9 mouse cellular contexts compared by ENCODE assay signal in genomic region chr8:61759327-61760189, GRCm38 (mm10).
A peak's percentile ranks its signal among the peaks of the same experiment; 100 is the strongest.
DNase-seq lines count a peak whose midpoint lies in the region; ATAC-seq and TF ChIP-seq lines count a peak whose summit lies in the region.
"Had no signal": no experiment of that assay in that cellular context is flagged by ENCODE, and none has a peak within 500 bp of the region (broad histone marks: within the 10 kb centered on the region; RNA-seq: fewer than 3 reads in every experiment).

No protein-coding gene starts in this region.

- TF ChIP-seq EP300 in liver, postnatal 0 days (IDR thresholded peaks at IDR 0.05; ENCODE audit: low read depth) = no peak

- no peaks in the 10 kb centered on the region for H3K9me3 ChIP-seq in hindbrain, embryonic 15.5 days
- no peaks in the 10 kb centered on the region for H3K9me3 ChIP-seq in liver, postnatal 0 days (ENCODE audit: low read length)
- H3K9me3 ChIP-seq: G1E had no signal

- DNase-seq in gastrocnemius, adult 2 months = peak; percentile 70
- DNase-seq in gastrocnemius, adult 18-20 months (ENCODE audit: low spot score) = no peak
- peak; percentile 49 for DNase-seq in adrenal gland, adult 2 months
- DNase-seq in gastrocnemius, adult 8-10 months (ENCODE audit: low spot score in 2 of 2) = peak; percentile 16 to 40
- peak; percentile 29 for DNase-seq in liver, postnatal 0 days
- peak; percentile 68 for DNase-seq in retina, embryonic 14.5 days (ENCODE audit: low spot score)
- DNase-seq in T-cell, adult 2 months (ENCODE audit: low spot score) = no peak

- no peak for TF ChIP-seq CTCF in gastrocnemius, adult 2 months (IDR thresholded peaks at IDR 0.05)
- TF ChIP-seq CTCF in liver, postnatal 0 days (IDR thresholded peaks at IDR 0.05; ENCODE audit: low read depth) = no peak

- H3K27ac ChIP-seq in gastrocnemius, adult 2 months = peak overlapping the region; percentile 77
- peak overlapping the region; percentile 65 for H3K27ac ChIP-seq in hindbrain, embryonic 15.5 days (replicated peaks)
- no peak overlapping the region for H3K27ac ChIP-seq in liver, postnatal 0 days (ENCODE audit: low read depth)

- peaks cover 15% of the 10 kb centered on the region for H3K4me1 ChIP-seq in hindbrain, embryonic 15.5 days (replicated peaks)
- H3K4me1 ChIP-seq in liver, postnatal 0 days (ENCODE audit: insufficient read depth) = 0 out of 2 replicates have a peak, but pooled peaks cover 6% of the 10 kb centered on the region

- peak overlapping the region; percentile 77 for H3K4me3 ChIP-seq in gastrocnemius, adult 2 months
- H3K4me3 ChIP-seq in hindbrain, embryonic 15.5 days = peak overlapping the region; percentile 56
- H3K4me3 ChIP-seq in liver, postnatal 0 days (ENCODE audit: low read depth, low read length) = peak overlapping the region; percentile 38

- H3K36me3 ChIP-seq in hindbrain, embryonic 15.5 days = no peaks in the 10 kb centered on the region
- H3K36me3 ChIP-seq in liver, postnatal 0 days (replicated peaks; ENCODE audit: insufficient read depth, low read length) = no peaks in the 10 kb centered on the region
- H3K36me3 ChIP-seq: G1E had no signal

- under 1% methylated on average over 43 of the region's 44 CpGs for WGBS in hindbrain, embryonic 15.5 days
- 4% methylated on average over 44 of the region's 44 CpGs for WGBS in liver, postnatal 0 days (ENCODE audit: insufficient replicate concordance)

- no peaks in the 10 kb centered on the region for H3K27me3 ChIP-seq in hindbrain, embryonic 15.5 days
- H3K27me3 ChIP-seq in liver, postnatal 0 days (ENCODE audit: insufficient read depth, low read length) = peaks cover 12% of the 10 kb centered on the region; the same call in 1 of the 2 replicates

- intact Hi-C loops in gastrocnemius, adult 2 months (cut with DNase I) = loop anchor here (5.0 kb wide), 1 partner anchor 53 kb away; no protein-coding TSS in a partner anchor

- H3K4me2 ChIP-seq in hindbrain, embryonic 15.5 days = peak overlapping the region; percentile 86
- peak overlapping the region; percentile 65 for H3K4me2 ChIP-seq in liver, postnatal 0 days (ENCODE audit: low read depth, low read length)

- H3K9ac ChIP-seq in hindbrain, embryonic 15.5 days = peak overlapping the region; percentile 44
- H3K9ac ChIP-seq in liver, postnatal 0 days (replicated peaks) = no peak overlapping the region

- ATAC-seq in hindbrain, embryonic 15.5 days (ENCODE audit: low FRiP score, low read depth) = peak; percentile 89
- ATAC-seq in liver, postnatal 0 days = no peak

Comparison
In these comparisons a context has a peak if more than half of its experiments do, and no peak if none do; other contexts are left out.
1. DNase-seq: peak in gastrocnemius, adult 2 months (single experiment), adrenal gland, adult 2 months (single experiment), gastrocnemius, adult 8-10 months (2 of 2), liver, postnatal 0 days (single experiment) and retina, embryonic 14.5 days (single experiment); none in gastrocnemius, adult 18-20 months (single experiment) and T-cell, adult 2 months (single experiment).
2. Peak in every context shown above with its lines, with median percentiles within 50 percentile points of each other: H3K4me3 ChIP-seq.